Mouse (Mus musculus) MEL (cell line): ENCODE measurements at regions not wholly inside any gene's neighbourhood (a gene's known extent, or its start where the extent isn't known, plus 50 kb on each side); places are given as distances from the start of the nearest gene placed in this dataset.

Source experiments
- BHLHE40 ChIP-seq: IDR thresholded peaks from 2 replicates; pipeline ENCODE4 v1.6.1; 2012; ENCODE audit warnings: low read depth, mild to moderate bottlenecking, inconsistent platforms, low read length, improper control_type of control experiment, borderline replicate concordance
- CTCF ChIP-seq, 3 experiments: IDR thresholded peaks in 2 of 3; conservative IDR thresholded peaks in 1 of 3; 2 replicates each; pipeline ENCODE4 v1.5.1; 2011 to 2012; ENCODE audit warnings: low read length in 3 of 3, low read depth in 2 of 3, mild to moderate bottlenecking in 2 of 3, improper control_type of control experiment in 1 of 3, inconsistent platforms in 1 of 3, mixed read lengths in 1 of 3, moderate library complexity in 1 of 3; ENCODE audit not compliant: control insufficient read depth in 1 of 3, insufficient read depth in 1 of 3, poor library complexity in 1 of 3, severe bottlenecking in 1 of 3
- EP300 ChIP-seq, 2 experiments: IDR thresholded peaks; 2 replicates each; pipeline ENCODE4 v1.6.1; 2011; ENCODE audit warnings: improper control_type of control experiment in 2 of 2, low read length in 2 of 2, low read depth in 1 of 2, mild to moderate bottlenecking in 1 of 2
- ETS1 ChIP-seq: IDR thresholded peaks from 2 replicates; pipeline ENCODE4 v1.6.1; 2012; ENCODE audit warnings: low read depth, mild to moderate bottlenecking, inconsistent platforms, low read length, improper control_type of control experiment, moderate library complexity
- GABPA ChIP-seq: IDR thresholded peaks from 2 replicates; pipeline ENCODE4 v1.6.1; 2012; ENCODE audit warnings: low read depth, mild to moderate bottlenecking, inconsistent platforms, low read length, improper control_type of control experiment, moderate library complexity
- MAFK ChIP-seq: IDR thresholded peaks from 2 replicates; pipeline ENCODE4 v1.6.1; 2011; ENCODE audit warnings: low read depth, mild to moderate bottlenecking, low read length, improper control_type of control experiment, borderline replicate concordance
- MEF2A ChIP-seq: IDR thresholded peaks from 2 replicates; pipeline ENCODE4 v1.6.1; 2014; ENCODE audit warnings: low read depth, mild to moderate bottlenecking, inconsistent platforms, low read length, improper control_type of control experiment; ENCODE audit not compliant: poor library complexity, insufficient replicate concordance, severe bottlenecking; ENCODE audit errors: extremely low read depth
- RCOR1 ChIP-seq: IDR thresholded peaks from 2 replicates; pipeline ENCODE4 v1.6.1; 2012; ENCODE audit warnings: low read depth, mild to moderate bottlenecking, inconsistent platforms, low read length, improper control_type of control experiment
- SMC3 ChIP-seq: IDR thresholded peaks from 2 replicates; pipeline ENCODE4 v1.6.1; 2011; ENCODE audit warnings: low read depth, low read length, improper control_type of control experiment
- TBP ChIP-seq: IDR thresholded peaks from 2 replicates; pipeline ENCODE4 v1.8.0; 2011; ENCODE audit warnings: low read depth, low read length, improper control_type of control experiment
- USF1 ChIP-seq: IDR thresholded peaks from 2 replicates; pipeline ENCODE4 v1.6.1; 2014; ENCODE audit warnings: low read depth, mild to moderate bottlenecking, inconsistent platforms, low read length, improper control_type of control experiment, moderate library complexity
- USF2 ChIP-seq, 2 experiments: IDR thresholded peaks; 2 replicates each; pipeline ENCODE4 v1.6.1; 2011 to 2012; ENCODE audit warnings: improper control_type of control experiment in 2 of 2, low read length in 2 of 2, borderline replicate concordance in 1 of 2, inconsistent platforms in 1 of 2, low read depth in 1 of 2, mild to moderate bottlenecking in 1 of 2; ENCODE audit not compliant: insufficient read depth in 1 of 2

GRCm38 (mm10) chr11:65629320-65629719 is 158.8 kb downstream of the Map2k4 start:
- TF ChIP-seq ETS1 (no peak), USF2 (IDR thresholded peaks at IDR 0.05; ENCODE audit: borderline replicate concordance in 1 of 2, insufficient read depth in 1 of 2, low read depth in 1 of 2, low read length in 2 of 2) (no peak), MAFK (no peak), TBP (no peak), RCOR1 (no peak), CTCF (IDR thresholded peaks at IDR 0.05 in 2 of 3, conservative IDR thresholded peaks at IDR 0.05 in 1 of 3; ENCODE audit: control insufficient read depth in 1 of 3, insufficient read depth in 1 of 3, low read depth in 2 of 3, low read length in 3 of 3, poor library complexity in 1 of 3, severe bottlenecking in 1 of 3) (no peak), EP300 (IDR thresholded peaks at IDR 0.05; ENCODE audit: low read depth in 1 of 2, low read length in 2 of 2) (no peak), MEF2A (no peak), BHLHE40 (no peak), GABPA (no peak), SMC3 (no peak), USF1 (no peak)
